Mouse (Mus musculus) kidney, adult 2 months (tissue): ENCODE data around the gene Cacna2d4. TPM values are rescaled to one million over a fixed set of nuclear protein-coding genes. Genes with fewer than 3 reads are reported as not detected.

Source experiments
- DNase-seq: peaks from one replicate; pipeline ENCODE4 v3.0.0; 2021
- H3K27ac ChIP-seq: fragments of 200-500 bp; 2 replicates; pipeline ENCODE4 v1.5.1; 2012; ENCODE audit warnings: low read depth, low read length, control low read depth, inconsistent platforms; ENCODE audit not compliant: insufficient read depth
- H3K27me3 ChIP-seq: fragments of 200-500 bp; replicated peaks from 2 replicates; pipeline ENCODE4 v1.6.1; 2012; ENCODE audit warnings: mild to moderate bottlenecking, moderate library complexity, low read length, inconsistent platforms; ENCODE audit not compliant: control insufficient read depth, insufficient read depth
- H3K36me3 ChIP-seq: fragments of 200-500 bp; 2 replicates; pipeline ENCODE4 v1.6.1; 2012; ENCODE audit warnings: mild to moderate bottlenecking, moderate library complexity, low read length, inconsistent platforms; ENCODE audit not compliant: control insufficient read depth, insufficient read depth
- H3K4me1 ChIP-seq: fragments of 200-500 bp; 2 replicates; pipeline ENCODE4 v1.6.1; 2011; ENCODE audit warnings: low read length; ENCODE audit not compliant: control insufficient read depth, insufficient read depth
- H3K4me3 ChIP-seq: fragments of 200-500 bp; 2 replicates; pipeline ENCODE4 v1.5.1; 2011; ENCODE audit warnings: mild to moderate bottlenecking, low read depth, low read length, control low read depth; ENCODE audit not compliant: insufficient read depth
- CTCF ChIP-seq: fragments of 200-500 bp; conservative IDR thresholded peaks from 2 replicates; pipeline ENCODE4 v1.5.1; 2011; ENCODE audit warnings: low read depth, mild to moderate bottlenecking, control low read depth, low read length, moderate library complexity, mixed read lengths; ENCODE audit not compliant: insufficient read depth, insufficient read length
- POLR2A ChIP-seq: fragments of 200-500 bp; IDR thresholded peaks from one replicate; pipeline ENCODE4 v1.6.1; 2011; ENCODE audit warnings: low read depth, low read length, control low read depth
- WGBS: fragments of 180-500 bp; shearing (Covaris S2); methylation state at CpG from one replicate; pipeline ENCODE4 v1.1.7; 2018; 5-methylcytosine and 5-hydroxymethylcytosine counted together
- polyA plus RNA-seq: library from polyadenylated mRNA; depleted of rRNA; stranded (reverse); fragments of >200 nt; gene quantifications from 2 replicates; pipeline ENCODE4 v1.2.3, GENCODE M21; 2012; rRNA removed

Cacna2d4 gene
- polyA plus RNA-seq, 1 experiment, result 0.66 TPM

GRCm38 (mm10) chr6:119401545-119402304, 165.4 kb downstream of the Cacna2d4 start:
- TF ChIP-seq CTCF (no peak), POLR2A (no peak)
- Histone ChIP-seq H3K36me3 (no peaks in the 10 kb centered on the region), H3K4me1 (peaks cover 4% of the 10 kb centered on the region), H3K27me3 (no peaks in the 10 kb centered on the region), H3K4me3 (no peak overlapping the region), H3K27ac (no peak overlapping the region)
- no peak for DNase-seq
- WGBS, result 71% methylated on average over 8 of the region's 8 CpGs

Other genes starting within 250 kb of the Cacna2d4 start
- gene Dcp1b, start 61.3 kb upstream of the Cacna2d4 start, polyA plus RNA-seq, result 13.0 and 14.3 TPM in 2 replicates
- 0.92 and 0.99 TPM in 2 replicates for gene Cacna1c, start 40.1 kb upstream of the Cacna2d4 start, polyA plus RNA-seq
- 3.0 and 4.1 TPM in 2 replicates for gene Lrtm2, start 94.2 kb downstream of the Cacna2d4 start, polyA plus RNA-seq
- 65.7 and 66.6 TPM in 2 replicates for gene Adipor2, start 181.2 kb downstream of the Cacna2d4 start, polyA plus RNA-seq
- 38.6 and 47.8 TPM in 2 replicates for gene Fbxl14, start 243.1 kb downstream of the Cacna2d4 start, polyA plus RNA-seq